Mouse (Mus musculus): ENCODE measurements around the gene Il4ra. TPM values are rescaled to one million over a fixed set of nuclear protein-coding genes. Genes with fewer than 3 reads are reported as not detected.

Gene Il4ra
- total and polyA plus RNA-seq, 2 experiments from 2014 or later = 4.1 to 6.9 TPM

DNA sequence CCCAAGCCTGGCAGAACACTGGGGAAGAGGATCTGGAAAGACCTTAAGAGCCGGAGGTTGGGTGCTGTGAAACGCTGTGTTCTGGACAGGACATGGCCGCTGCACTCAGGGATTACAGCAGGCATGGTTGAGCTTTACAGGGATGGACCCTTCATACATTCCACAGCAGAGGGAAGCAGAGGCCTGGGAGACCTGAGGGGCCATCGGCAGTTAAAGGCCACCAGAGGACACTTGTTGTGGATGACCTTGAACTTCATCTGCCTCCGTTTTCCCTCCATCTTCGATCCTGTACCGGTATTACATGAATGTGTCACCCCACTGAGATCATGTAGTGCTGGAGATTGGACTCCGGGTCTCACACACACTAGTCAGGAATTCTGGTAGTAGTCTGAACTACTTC, 2.0 kb upstream of the Il4ra start:
- Histone ChIP-seq H3K27ac (ENCODE audit: low read depth, low read length) (no peak overlapping the region), H3K27me3 (ENCODE audit: insufficient read depth, low read length) (peaks cover 16% of the 10 kb centered on the region), H3K4me3 (ENCODE audit: low read depth, low read length) (no peak overlapping the region), H3K4me2 (ENCODE audit: low read depth) (no peak overlapping the region), H3K9me3 (ENCODE audit: low read length) (no peaks in the 10 kb centered on the region), H3K4me1 (ENCODE audit: insufficient read depth) (peaks cover 11% of the 10 kb centered on the region; the same call in 1 of the 2 replicates), H3K9ac (no peak overlapping the region), H3K36me3 (ENCODE audit: insufficient read depth) (no peaks in the 10 kb centered on the region)
- WGBS = 83% methylated on average over 8 of the region's 8 CpGs
- DNase-seq (no peak), ATAC-seq (no peak)
- no peak for TF ChIP-seq CTCF (IDR thresholded peaks at IDR 0.05; ENCODE audit: low read depth)

DNA sequence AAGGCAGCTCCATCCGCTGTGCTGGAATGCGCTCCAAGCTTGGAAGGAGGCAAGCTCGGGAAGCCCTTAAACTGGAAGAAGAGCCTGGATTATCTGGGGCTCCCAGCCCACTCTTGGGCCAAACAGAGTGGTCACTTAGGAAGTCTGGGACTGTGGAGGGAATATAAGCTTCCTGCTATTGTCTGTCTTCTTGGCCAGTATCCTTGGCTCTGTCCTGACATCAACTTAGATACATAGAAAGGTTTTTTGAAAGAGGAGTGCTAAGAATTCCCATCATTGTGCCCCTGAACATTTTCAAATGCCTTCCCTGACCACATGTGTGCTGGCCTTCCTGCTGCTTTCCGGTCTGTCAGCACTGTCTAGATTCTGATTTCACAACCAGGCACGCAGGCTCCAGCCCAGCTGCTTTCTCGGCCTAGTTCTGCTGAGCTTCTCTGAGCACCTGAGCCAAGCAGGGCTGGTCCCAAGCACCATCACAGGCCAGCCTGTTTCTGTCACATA, 989 bp upstream of the Il4ra start:
- Histone ChIP-seq H3K9ac (no peak overlapping the region), H3K4me2 (ENCODE audit: low read depth) (no peak overlapping the region), H3K36me3 (ENCODE audit: insufficient read depth) (no peaks in the 10 kb centered on the region), H3K27me3 (ENCODE audit: insufficient read depth, low read length) (peaks cover 16% of the 10 kb centered on the region), H3K27ac (ENCODE audit: low read depth, low read length) (no peak overlapping the region), H3K9me3 (ENCODE audit: low read length) (no peaks in the 10 kb centered on the region), H3K4me3 (ENCODE audit: low read depth, low read length) (no peak overlapping the region), H3K4me1 (ENCODE audit: insufficient read depth) (peaks cover 11% of the 10 kb centered on the region; the same call in 1 of the 2 replicates)
- WGBS = 86% methylated on average over 6 of the region's 6 CpGs
- DNase-seq = no peak
- no peak for TF ChIP-seq CTCF (IDR thresholded peaks at IDR 0.05; ENCODE audit: low read depth)
- no peak for ATAC-seq

DNA sequence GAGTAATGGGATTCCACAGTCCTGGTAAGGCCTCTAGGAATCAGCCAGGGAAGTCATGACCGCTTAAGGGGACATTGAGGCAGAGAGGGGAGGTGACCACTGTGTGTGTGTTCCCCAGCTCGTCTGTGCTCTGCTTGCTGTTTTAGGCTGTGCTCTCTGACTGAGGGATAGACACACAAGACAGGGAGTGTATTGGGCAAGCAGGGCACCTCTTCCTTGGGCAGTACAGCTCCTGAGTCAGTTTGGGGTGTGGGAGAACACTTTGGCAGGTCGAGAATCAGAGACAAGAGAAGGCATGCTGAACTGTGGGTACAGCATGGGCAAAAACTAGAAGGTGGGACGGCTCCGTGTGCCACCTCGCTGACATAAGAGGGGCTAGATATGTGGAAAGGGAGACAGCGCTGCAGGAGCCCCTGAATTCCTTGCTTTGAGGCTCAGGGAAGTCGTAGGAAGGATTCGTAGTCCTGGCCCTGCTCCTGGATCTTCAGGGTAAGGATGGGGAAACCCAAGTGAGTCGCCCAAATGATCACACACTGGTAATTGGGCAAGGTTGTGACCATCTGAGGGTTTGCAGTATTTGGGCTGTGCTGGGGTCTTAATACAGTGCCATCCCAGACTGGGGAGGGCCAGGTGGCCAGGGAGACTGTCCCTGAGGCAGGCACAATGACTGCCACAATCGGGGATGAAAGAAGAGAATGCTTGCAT, 1.1 kb downstream of the Il4ra start:
- ATAC-seq = no peak
- Histone ChIP-seq H3K4me3 (ENCODE audit: low read depth, low read length) (no peak overlapping the region), H3K36me3 (ENCODE audit: insufficient read depth) (no peaks in the 10 kb centered on the region), H3K9me3 (ENCODE audit: low read length) (no peaks in the 10 kb centered on the region), H3K4me1 (ENCODE audit: insufficient read depth) (peaks cover 11% of the 10 kb centered on the region; the same call in 1 of the 2 replicates), H3K27me3 (ENCODE audit: insufficient read depth, low read length) (peaks cover 16% of the 10 kb centered on the region), H3K9ac (no peak overlapping the region), H3K27ac (ENCODE audit: low read depth, low read length) (no peak overlapping the region), H3K4me2 (ENCODE audit: low read depth) (peak overlapping the region; percentile 98)
- no peak for DNase-seq
- no peak for TF ChIP-seq CTCF (IDR thresholded peaks at IDR 0.05; ENCODE audit: low read depth)
- WGBS = 72% methylated on average over 11 of the region's 11 CpGs

DNA sequence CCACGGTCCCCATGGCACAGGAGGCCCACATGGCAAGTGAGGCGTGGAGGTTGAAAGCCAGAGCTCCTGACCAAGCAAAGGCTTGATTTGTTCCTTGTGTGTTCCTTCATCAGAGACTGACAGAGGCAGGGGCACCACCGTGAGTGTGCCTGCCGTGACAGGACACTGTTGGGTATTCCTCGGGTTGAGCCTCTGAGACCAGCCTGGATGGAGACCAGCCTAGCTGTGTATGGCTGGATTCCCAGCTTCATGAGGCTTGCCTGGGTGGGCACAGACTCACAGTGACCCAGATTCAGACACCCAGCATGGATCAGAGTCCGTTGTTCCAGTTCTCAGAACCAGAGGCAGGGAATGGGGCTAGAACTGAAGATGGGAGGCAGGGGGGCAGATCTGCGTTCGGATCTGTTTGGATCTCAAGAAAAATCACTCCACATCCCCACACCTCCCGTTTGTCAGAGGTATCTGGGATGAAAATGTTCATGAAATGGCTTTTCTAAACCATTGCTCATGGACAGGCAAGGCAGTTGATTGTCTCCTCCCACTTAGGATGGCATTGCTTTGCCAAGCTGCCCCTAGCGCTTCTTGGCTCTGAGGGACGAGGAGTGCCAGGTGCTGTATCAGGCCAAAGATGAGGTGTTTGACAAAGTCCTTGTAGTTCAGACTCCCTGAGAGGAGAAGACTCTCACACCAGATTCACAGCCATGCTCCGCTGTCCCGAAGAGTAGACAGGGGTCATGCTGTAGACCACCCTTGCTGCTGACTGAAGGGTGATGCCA, 1.9 kb downstream of the Il4ra start:
- WGBS = 82% methylated on average over 13 of the region's 13 CpGs
- no peak overlapping the region for H3K27ac ChIP-seq (ENCODE audit: low read depth, low read length)

DNA sequence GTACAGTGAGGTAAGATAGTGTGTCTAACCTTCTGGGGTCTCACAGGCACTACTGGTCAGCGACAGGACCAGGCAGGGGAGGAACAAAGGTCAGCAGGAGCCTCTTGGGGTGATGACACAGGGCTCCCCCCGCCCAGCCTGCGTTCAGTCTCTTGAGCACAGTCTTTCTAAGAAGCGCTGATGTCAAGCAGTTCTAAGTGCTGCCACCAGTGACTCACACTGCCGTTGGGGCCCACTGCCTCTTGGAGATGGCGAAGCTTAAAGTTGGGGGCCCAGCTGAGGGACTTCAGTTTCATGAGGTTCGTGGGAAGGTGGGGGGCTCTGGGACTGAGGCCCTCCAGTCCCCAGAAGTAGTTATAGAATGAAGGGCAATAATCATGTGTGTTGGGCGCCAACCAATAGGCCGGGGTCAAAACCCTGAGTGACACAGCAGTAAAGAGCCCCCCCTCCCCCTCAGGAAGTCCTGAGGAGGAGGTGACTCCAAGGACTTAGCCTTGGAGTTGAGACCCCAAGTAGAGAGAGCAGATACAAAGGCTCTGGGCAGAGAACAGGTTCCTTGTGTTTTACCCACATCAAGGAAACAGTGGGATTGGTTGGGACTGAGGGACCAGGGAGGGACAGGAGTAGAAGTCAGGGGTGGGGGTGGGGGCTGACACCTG, 2.7 kb downstream of the Il4ra start:
- no peak for TF ChIP-seq CTCF (IDR thresholded peaks at IDR 0.05; ENCODE audit: low read depth)
- WGBS = 94% methylated on average over 9 of the region's 9 CpGs
- Histone ChIP-seq H3K9ac (no peak overlapping the region), H3K27me3 (ENCODE audit: insufficient read depth, low read length) (peaks cover 16% of the 10 kb centered on the region), H3K9me3 (ENCODE audit: low read length) (no peaks in the 10 kb centered on the region), H3K4me1 (ENCODE audit: insufficient read depth) (peaks cover 11% of the 10 kb centered on the region; the same call in 1 of the 2 replicates), H3K36me3 (ENCODE audit: insufficient read depth) (no peaks in the 10 kb centered on the region), H3K27ac (ENCODE audit: low read depth, low read length) (no peak overlapping the region), H3K4me3 (ENCODE audit: low read depth, low read length) (no peak overlapping the region), H3K4me2 (ENCODE audit: low read depth) (no peak overlapping the region)
- ATAC-seq = no peak
- no peak for DNase-seq

More for the DNA sequence above, 1.9 kb downstream of the Il4ra start:
- peaks cover 16% of the 10 kb centered on the region for H3K27me3 ChIP-seq (ENCODE audit: insufficient read depth, low read length)
- no peak overlapping the region for H3K9ac ChIP-seq
- 0 out of 2 replicates have a peak overlapping the region, but pooled peaks have one; percentile 98 for H3K4me2 ChIP-seq (ENCODE audit: low read depth)
- no peaks in the 10 kb centered on the region for H3K9me3 ChIP-seq (ENCODE audit: low read length)
- DNase-seq = no peak
- no peak for ATAC-seq
- H3K4me3 ChIP-seq (ENCODE audit: low read depth, low read length) = no peak overlapping the region
- peaks cover 11% of the 10 kb centered on the region; the same call in 1 of the 2 replicates for H3K4me1 ChIP-seq (ENCODE audit: insufficient read depth)
- H3K36me3 ChIP-seq (ENCODE audit: insufficient read depth) = no peaks in the 10 kb centered on the region
- TF ChIP-seq CTCF (IDR thresholded peaks at IDR 0.05; ENCODE audit: low read depth) = no peak

DNA sequence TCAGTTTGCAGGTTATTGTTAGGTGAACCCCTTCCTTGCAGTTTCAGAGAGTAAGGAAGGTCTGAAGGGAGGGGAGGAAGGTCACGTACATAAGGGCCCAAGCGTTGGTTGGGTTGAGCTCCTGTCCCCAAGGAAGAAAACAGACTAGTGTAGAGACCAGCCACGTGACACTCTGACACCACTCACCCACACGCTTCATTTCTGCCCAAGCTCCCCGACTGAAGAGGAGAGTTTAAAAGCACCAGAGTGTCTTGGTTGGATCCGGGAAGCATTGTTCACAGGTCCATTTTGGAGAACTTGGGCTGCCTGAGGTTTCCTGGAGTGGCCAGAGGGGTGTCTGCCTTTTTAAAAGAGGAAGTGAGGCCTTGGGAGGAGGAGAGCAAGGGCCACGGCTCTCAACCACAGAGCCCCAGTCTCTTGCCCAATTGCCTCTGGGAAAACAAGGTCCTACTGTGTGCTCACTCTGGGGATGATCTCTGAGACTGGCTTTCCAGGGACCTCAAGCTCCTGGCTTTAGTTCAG, 3.5 kb downstream of the Il4ra start:
- TF ChIP-seq CTCF (IDR thresholded peaks at IDR 0.05; ENCODE audit: low read depth) = no peak

More for the DNA sequence above, 3.5 kb downstream of the Il4ra start:
- H3K9me3 ChIP-seq (ENCODE audit: low read length) = no peaks in the 10 kb centered on the region
- no peaks in the 10 kb centered on the region for H3K36me3 ChIP-seq (ENCODE audit: insufficient read depth)
- H3K4me1 ChIP-seq (ENCODE audit: insufficient read depth) = peaks cover 11% of the 10 kb centered on the region; the same call in 1 of the 2 replicates
- 82% methylated on average over 7 of the region's 7 CpGs for WGBS
- no peak for DNase-seq
- H3K4me3 ChIP-seq (ENCODE audit: low read depth, low read length) = no peak overlapping the region
- no peak overlapping the region for H3K9ac ChIP-seq
- H3K27ac ChIP-seq (ENCODE audit: low read depth, low read length) = no peak overlapping the region
- H3K4me2 ChIP-seq (ENCODE audit: low read depth) = no peak overlapping the region
- no peak for ATAC-seq
- H3K27me3 ChIP-seq (ENCODE audit: insufficient read depth, low read length) = peaks cover 16% of the 10 kb centered on the region

All from forebrain, postnatal 0 days (tissue).